Mouse (Mus musculus) mature B cell (primary cell): Measurements from ENCODE around the gene Sema3g.

ENCODE experiments used
- in situ Hi-C: fragments of 300-500 bp; cut with MboI; formaldehyde crosslinking; loops from 2 replicates; pipeline ENCODE4 v1.14.3; 2019

Gene Sema3g

GRCm38 (mm10) chr14:31272164-31272563, 54.5 kb downstream of the Sema3g start:
- in situ Hi-C loops: loop anchor here (10.0 kb wide), 2 partner anchors 53 to 193 kb away; partner anchors contain the start of gene Dnah1
